Mouse (Mus musculus): ENCODE measurements around the gene Mef2d. TPM values are rescaled to one million over a fixed set of nuclear protein-coding genes. Genes with fewer than 3 reads are reported as not detected.

Mef2d gene
- polyA plus RNA-seq, 1 experiment from 2014 or later: 28.3 TPM

Small RNA genes lying within 50 kb of the gene (microRNA-seq; reads per million reads assigned to microRNA genes)
- gene Gm25641: not detected
- gene Mir3093: 35.5 reads per million, percentile 40 among the genes with 10 or more reads in this experiment
- not detected for gene Mir9-1

Other genes starting within 250 kb of the Mef2d start
- 186 and 212 TPM in 2 replicates for gene Hdgf, start 236.1 kb upstream of the Mef2d start, polyA plus RNA-seq (2015; fragmentation: Nextera tagmentation; extraction: Ambion mirVana)
- gene Mrpl24, start 222.9 kb upstream of the Mef2d start, polyA plus RNA-seq (2015; fragmentation: Nextera tagmentation; extraction: Ambion mirVana): 63.4 and 64.3 TPM in 2 replicates
- 43.5 and 49.4 TPM in 2 replicates for gene Isg20l2, start 212.1 kb upstream of the Mef2d start, polyA plus RNA-seq (2015; fragmentation: Nextera tagmentation; extraction: Ambion mirVana)
- 18.4 and 23.5 TPM in 2 replicates for gene Rrnad1, start 211.7 kb upstream of the Mef2d start, polyA plus RNA-seq (2015; fragmentation: Nextera tagmentation; extraction: Ambion mirVana)
- gene Crabp2, start 193.7 kb upstream of the Mef2d start, polyA plus RNA-seq (2015; fragmentation: Nextera tagmentation; extraction: Ambion mirVana): 18.9 and 19.4 TPM in 2 replicates
- 35.7 and 41.6 TPM in 2 replicates for gene Nes, start 171.3 kb upstream of the Mef2d start, polyA plus RNA-seq (2015; fragmentation: Nextera tagmentation; extraction: Ambion mirVana)
- gene Bcan, start 142.1 kb upstream of the Mef2d start, polyA plus RNA-seq (2015; fragmentation: Nextera tagmentation; extraction: Ambion mirVana): 34.8 and 43.6 TPM in 2 replicates
- 0.25 and 0.35 TPM in 2 replicates for gene Hapln2, start 114.8 kb upstream of the Mef2d start, polyA plus RNA-seq (2015; fragmentation: Nextera tagmentation; extraction: Ambion mirVana)
- 32.5 and 36.3 TPM in 2 replicates for gene Gpatch4, start 99.3 kb upstream of the Mef2d start, polyA plus RNA-seq (2015; fragmentation: Nextera tagmentation; extraction: Ambion mirVana)
- gene Naxe, start 83.9 kb upstream of the Mef2d start, polyA plus RNA-seq (2015; fragmentation: Nextera tagmentation; extraction: Ambion mirVana): 164 and 168 TPM in 2 replicates
- not detected in 2 replicates for gene Ttc24, start 64.1 kb upstream of the Mef2d start, polyA plus RNA-seq (2015; fragmentation: Nextera tagmentation; extraction: Ambion mirVana)
- gene Iqgap3, start 60.4 kb upstream of the Mef2d start, polyA plus RNA-seq (2015; fragmentation: Nextera tagmentation; extraction: Ambion mirVana): 7.5 and 7.8 TPM in 2 replicates
- not detected in 2 replicates for gene Rhbg, start 112.3 kb downstream of the Mef2d start, polyA plus RNA-seq (2015; fragmentation: Nextera tagmentation; extraction: Ambion mirVana)
- gene Gm38392, start 144.8 kb downstream of the Mef2d start, polyA plus RNA-seq (2015; fragmentation: Nextera tagmentation; extraction: Ambion mirVana): 0.18 and 0.27 TPM in 2 replicates
- gene Tsacc, start 154.6 kb downstream of the Mef2d start, polyA plus RNA-seq (2015; fragmentation: Nextera tagmentation; extraction: Ambion mirVana): 8.5 and 10.4 TPM in 2 replicates
- 517 and 522 TPM in 2 replicates for gene Cct3, start 154.7 kb downstream of the Mef2d start, polyA plus RNA-seq (2015; fragmentation: Nextera tagmentation; extraction: Ambion mirVana)
- 93.0 and 94.4 TPM in 2 replicates for gene Glmp, start 182.7 kb downstream of the Mef2d start, polyA plus RNA-seq (2015; fragmentation: Nextera tagmentation; extraction: Ambion mirVana)
- gene Tmem79, start 193.8 kb downstream of the Mef2d start, polyA plus RNA-seq (2015; fragmentation: Nextera tagmentation; extraction: Ambion mirVana): 1.4 TPM in 2 replicates
- 57.5 and 65.9 TPM in 2 replicates for gene Smg5, start 193.9 kb downstream of the Mef2d start, polyA plus RNA-seq (2015; fragmentation: Nextera tagmentation; extraction: Ambion mirVana)
- gene Paqr6, start 222.2 kb downstream of the Mef2d start, polyA plus RNA-seq (2015; fragmentation: Nextera tagmentation; extraction: Ambion mirVana): 1.1 and 2.3 TPM in 2 replicates
- gene Bglap3, start 230.4 kb downstream of the Mef2d start, polyA plus RNA-seq (2015; fragmentation: Nextera tagmentation; extraction: Ambion mirVana): not detected in 2 replicates
- 2.2 TPM in 1 of 2 replicates, not detected in the other for gene Bglap2, start 236.3 kb downstream of the Mef2d start, polyA plus RNA-seq (2015; fragmentation: Nextera tagmentation; extraction: Ambion mirVana)
- gene Bglap, start 242.1 kb downstream of the Mef2d start, polyA plus RNA-seq (2015; fragmentation: Nextera tagmentation; extraction: Ambion mirVana): 1.1 TPM in 1 of 2 replicates, not detected in the other